Mouse (Mus musculus): ENCODE measurements around the gene Prr12. TPM values are rescaled to one million over a fixed set of nuclear protein-coding genes. Genes with fewer than 3 reads are reported as not detected.
"Not testable (repeated sequence)": the region's sequence is repeated elsewhere in the genome, so short reads cannot be mapped to it uniquely, and the experiment has no call there.

Gene Prr12
- polyA plus RNA-seq, 1 experiment from 2014 or later, result 12.2 TPM

- Histone ChIP-seq H3K4me1 (ENCODE audit: control insufficient read depth, insufficient read depth, low read length) (peaks cover 3% of the 10 kb centered on the region; the same call in 1 of the 2 replicates), H3K27me3 (ENCODE audit: control insufficient read depth, insufficient read depth, low read length) (no peaks in the 10 kb centered on the region), H3K4me3 (ENCODE audit: low read depth, low read length) (no peak overlapping the region), H3K9ac (ENCODE audit: low read length) (no peak overlapping the region), H3K4me2 (no peak overlapping the region), H3K27ac (ENCODE audit: low read depth, low read length) (no peak overlapping the region), H3K36me3 (ENCODE audit: control insufficient read depth, insufficient read depth, low read length) (peaks cover 16% of the 10 kb centered on the region), H3K9me3 (ENCODE audit: control insufficient read depth, low read length) (no peaks in the 10 kb centered on the region)
- ATAC-seq (ENCODE audit: low FRiP score) (0 out of 2 replicates have a peak, but pooled peaks have one; percentile 19), DNase-seq (ENCODE audit: low spot score, missing footprints) (no peak)
- WGBS, result 87% methylated on average over 15 of the region's 15 CpGs
Measured at GRCm38 (mm10) chr7:45024281-45025248, 28.1 kb downstream of the Prr12 start.

- not testable (repeated sequence) for H3K4me1 ChIP-seq (ENCODE audit: control insufficient read depth, insufficient read depth, low read length); ATAC-seq (ENCODE audit: low FRiP score); H3K9ac ChIP-seq (ENCODE audit: low read length); H3K27ac ChIP-seq (ENCODE audit: low read depth, low read length); H3K27me3 ChIP-seq (ENCODE audit: control insufficient read depth, insufficient read depth, low read length); DNase-seq (ENCODE audit: low spot score, missing footprints); H3K4me3 ChIP-seq (ENCODE audit: low read depth, low read length); H3K4me2 ChIP-seq; H3K9me3 ChIP-seq (ENCODE audit: control insufficient read depth, low read length)
- WGBS, result 82% methylated on average over 5 of the region's 5 CpGs
- H3K36me3 ChIP-seq (ENCODE audit: control insufficient read depth, insufficient read depth, low read length), result peaks cover 11% of the 10 kb centered on the region
Measured at GRCm38 (mm10) chr7:45023711-45024110, 29.0 kb downstream of the Prr12 start.

DNA sequence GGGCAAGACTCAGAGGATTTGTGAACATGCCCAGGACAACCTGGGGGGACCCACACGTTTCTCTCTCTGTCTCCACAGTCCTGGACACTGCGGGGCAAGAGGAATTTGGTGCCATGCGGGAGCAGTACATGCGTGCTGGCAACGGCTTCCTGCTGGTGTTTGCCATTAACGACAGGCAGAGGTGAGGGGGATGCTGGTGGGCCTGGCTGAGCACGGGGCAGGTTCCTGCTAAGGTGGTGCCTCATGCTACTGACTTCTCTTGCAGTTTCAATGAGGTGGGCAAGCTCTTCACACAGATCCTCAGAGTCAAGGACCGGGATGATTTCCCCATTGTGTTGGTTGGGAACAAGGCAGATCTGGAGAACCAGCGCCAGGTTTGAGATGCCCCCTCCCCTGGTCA, 32.5 kb downstream of the Prr12 start:
- no peaks in the 10 kb centered on the region for H3K36me3 ChIP-seq (ENCODE audit: control insufficient read depth, insufficient read depth, low read length)
- H3K27me3 ChIP-seq (ENCODE audit: control insufficient read depth, insufficient read depth, low read length), result no peaks in the 10 kb centered on the region
- 76% methylated on average over 9 of the region's 9 CpGs for WGBS
- H3K4me1 ChIP-seq (ENCODE audit: control insufficient read depth, insufficient read depth, low read length), result peaks cover 8% of the 10 kb centered on the region
- ATAC-seq (ENCODE audit: low FRiP score) (no peak), DNase-seq (ENCODE audit: low spot score, missing footprints) (no peak)
- H3K9ac ChIP-seq (ENCODE audit: low read length), result no peak overlapping the region
- no peak overlapping the region for H3K4me3 ChIP-seq (ENCODE audit: low read depth, low read length)
- H3K9me3 ChIP-seq (ENCODE audit: control insufficient read depth, low read length), result no peaks in the 10 kb centered on the region
- no peak overlapping the region for H3K4me2 ChIP-seq
- H3K27ac ChIP-seq (ENCODE audit: low read depth, low read length), result no peak overlapping the region

- no peak overlapping the region for H3K4me3 ChIP-seq (ENCODE audit: low read depth, low read length)
- H3K4me2 ChIP-seq, result no peak overlapping the region
- H3K4me1 ChIP-seq (ENCODE audit: control insufficient read depth, insufficient read depth, low read length), result peaks cover 15% of the 10 kb centered on the region
- ATAC-seq (ENCODE audit: low FRiP score), result no peak
- no peak overlapping the region for H3K9ac ChIP-seq (ENCODE audit: low read length)
- no peaks in the 10 kb centered on the region for H3K9me3 ChIP-seq (ENCODE audit: control insufficient read depth, low read length)
- DNase-seq (ENCODE audit: low spot score, missing footprints), result no peak
- no peaks in the 10 kb centered on the region for H3K27me3 ChIP-seq (ENCODE audit: control insufficient read depth, insufficient read depth, low read length)
- H3K27ac ChIP-seq (ENCODE audit: low read depth, low read length), result no peak overlapping the region
- no peaks in the 10 kb centered on the region for H3K36me3 ChIP-seq (ENCODE audit: control insufficient read depth, insufficient read depth, low read length)
- WGBS, result 44% methylated on average over 8 of the region's 8 CpGs
Measured at GRCm38 (mm10) chr7:45019031-45019571, 33.6 kb downstream of the Prr12 start.

- peak within 1 kb of the TSS; percentile 63 for H3K9ac ChIP-seq (ENCODE audit: low read length)
- peak within 1 kb of the TSS; percentile 81 for H3K27ac ChIP-seq (ENCODE audit: low read depth, low read length)
- under 1% methylated on average over 33 of the region's 36 CpGs for WGBS
- H3K4me1 ChIP-seq (ENCODE audit: control insufficient read depth, insufficient read depth, low read length), result peaks cover 17% of the 10 kb centered on the region
- peak; percentile 99 for DNase-seq (ENCODE audit: low spot score, missing footprints)
- H3K9me3 ChIP-seq (ENCODE audit: control insufficient read depth, low read length), result no peaks in the 10 kb centered on the region
- peak within 1 kb of the TSS; percentile 65 for H3K4me2 ChIP-seq
- no peaks in the 10 kb centered on the region for H3K27me3 ChIP-seq (ENCODE audit: control insufficient read depth, insufficient read depth, low read length)
- H3K4me3 ChIP-seq (ENCODE audit: low read depth, low read length), result peak within 1 kb of the TSS; percentile 96
- ATAC-seq (ENCODE audit: low FRiP score), result peak; percentile 89
- peaks cover under 1% of the 10 kb centered on the region for H3K36me3 ChIP-seq (ENCODE audit: control insufficient read depth, insufficient read depth, low read length)
Measured at GRCm38 (mm10) chr7:45017242-45018061, 35.2 kb downstream of the Prr12 start, which contains the start of gene Rras. Gene Rras, plus strand, starts transcription at chr7:45017961.

- Histone ChIP-seq H3K4me1 (ENCODE audit: control insufficient read depth, insufficient read depth, low read length) (peaks cover 17% of the 10 kb centered on the region), H3K4me2 (peak overlapping the region; percentile 65), H3K4me3 (ENCODE audit: low read depth, low read length) (peak overlapping the region; percentile 96), H3K36me3 (ENCODE audit: control insufficient read depth, insufficient read depth, low read length) (peaks cover 7% of the 10 kb centered on the region), H3K27me3 (ENCODE audit: control insufficient read depth, insufficient read depth, low read length) (no peaks in the 10 kb centered on the region), H3K27ac (ENCODE audit: low read depth, low read length) (peak overlapping the region; percentile 81), H3K9ac (ENCODE audit: low read length) (peak overlapping the region; percentile 58), H3K9me3 (ENCODE audit: control insufficient read depth, low read length) (no peaks in the 10 kb centered on the region)
- WGBS, result 5% methylated on average over 4 of the region's 4 CpGs
- ATAC-seq (ENCODE audit: low FRiP score), result no peak
- peak; percentile 88 for DNase-seq (ENCODE audit: low spot score, missing footprints)
Measured at GRCm38 (mm10) chr7:45016761-45017160, 35.9 kb downstream of the Prr12 start.

GRCm38 (mm10) chr7:45015957-45016612, 36.6 kb downstream of the Prr12 start, which contains the start of gene Scaf1:
Gene Scaf1, minus strand, starts transcription at chr7:45016363.
- Histone ChIP-seq H3K9me3 (ENCODE audit: control insufficient read depth, low read length) (no peaks in the 10 kb centered on the region), H3K27me3 (ENCODE audit: control insufficient read depth, insufficient read depth, low read length) (no peaks in the 10 kb centered on the region), H3K4me3 (ENCODE audit: low read depth, low read length) (peak within 1 kb of the TSS; percentile 96), H3K4me2 (peak within 1 kb of the TSS; percentile 87), H3K4me1 (ENCODE audit: control insufficient read depth, insufficient read depth, low read length) (peaks cover 17% of the 10 kb centered on the region), H3K9ac (ENCODE audit: low read length) (peak within 1 kb of the TSS; percentile 97), H3K27ac (ENCODE audit: low read depth, low read length) (peak within 1 kb of the TSS; percentile 81), H3K36me3 (ENCODE audit: control insufficient read depth, insufficient read depth, low read length) (peaks cover 13% of the 10 kb centered on the region)
- WGBS, result under 1% methylated on average over 69 of the region's 69 CpGs
- peak; percentile 100 for DNase-seq (ENCODE audit: low spot score, missing footprints)
- ATAC-seq (ENCODE audit: low FRiP score), result peak; percentile 92

DNA sequence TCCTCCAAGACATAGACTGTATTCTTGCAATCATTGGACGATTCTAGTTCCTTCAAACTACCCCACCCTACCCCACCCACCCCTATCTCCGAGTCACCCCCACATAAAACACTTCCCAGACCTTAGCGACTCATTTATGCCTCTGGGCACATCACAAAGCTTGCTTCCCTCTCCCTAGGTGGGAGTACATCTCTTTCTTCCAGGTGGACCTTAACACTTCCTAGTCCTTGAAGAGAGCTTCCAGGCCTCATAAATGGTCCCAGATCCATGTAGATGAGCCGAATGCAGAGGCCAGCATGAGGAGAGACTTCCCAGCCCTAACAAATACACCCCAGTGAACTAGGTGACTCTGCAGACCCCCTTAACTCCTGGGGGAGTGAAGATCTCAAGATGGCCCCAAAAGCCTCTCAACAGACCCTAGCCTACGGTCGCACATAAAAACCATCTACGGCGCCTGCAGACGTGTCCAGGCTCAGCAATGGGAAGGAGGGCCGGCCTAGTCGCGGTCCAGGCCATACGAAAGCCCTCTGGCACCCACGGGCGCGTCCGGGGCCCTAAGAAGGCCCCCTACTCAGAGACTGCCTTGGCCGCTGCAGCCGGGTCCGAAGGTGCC, 37.2 kb downstream of the Prr12 start:
- Histone ChIP-seq H3K9me3 (ENCODE audit: control insufficient read depth, low read length) (no peaks in the 10 kb centered on the region), H3K4me2 (peak overlapping the region; percentile 87), H3K27me3 (ENCODE audit: control insufficient read depth, insufficient read depth, low read length) (no peaks in the 10 kb centered on the region), H3K4me3 (ENCODE audit: low read depth, low read length) (peak overlapping the region; percentile 96), H3K36me3 (ENCODE audit: control insufficient read depth, insufficient read depth, low read length) (peaks cover 15% of the 10 kb centered on the region), H3K27ac (ENCODE audit: low read depth, low read length) (peak overlapping the region; percentile 44; the same call in 1 of the 2 replicates), H3K9ac (ENCODE audit: low read length) (peak overlapping the region; percentile 97), H3K4me1 (ENCODE audit: control insufficient read depth, insufficient read depth, low read length) (peaks cover 17% of the 10 kb centered on the region)
- ATAC-seq (ENCODE audit: low FRiP score) (no peak), DNase-seq (ENCODE audit: low spot score, missing footprints) (no peak)
- WGBS, result 2% methylated on average over 20 of the region's 20 CpGs

All from midbrain, embryonic 11.5 days (tissue).